Mouse (Mus musculus) embryonic facial prominence, embryonic 14.5 days (tissue): ENCODE data around the gene Npr2. TPM values are rescaled to one million over a fixed set of nuclear protein-coding genes. Genes with fewer than 3 reads are reported as not detected.
"Not testable (repeated sequence)": the region's sequence is repeated elsewhere in the genome, so short reads cannot be mapped to it uniquely, and the experiment has no call there.

Experiments
- ATAC-seq: fragments of 200-750 bp; cut with Nextera tagmentation; 2 replicates; pipeline ENCODE4 v1.8.0; 2017; ENCODE audit warnings: low read depth, moderate number of reproducible peaks, moderate TSS enrichment
- DNase-seq: peaks from one replicate; pipeline ENCODE4 v3.0.0-alpha.2; 2015; ENCODE audit warnings: low spot score
- H3K27ac ChIP-seq: fragments of 300-500 bp; sonication (generic); replicated peaks from 2 replicates; pipeline ENCODE4 v1.5.1; 2014; ENCODE audit warnings: low read depth, mild to moderate bottlenecking, low read length, moderate library complexity
- H3K27me3 ChIP-seq: fragments of 300-500 bp; sonication (generic); replicated peaks from 2 replicates; pipeline ENCODE4 v1.6.1; 2014; ENCODE audit warnings: low read length; ENCODE audit not compliant: control insufficient read depth, insufficient read depth
- H3K36me3 ChIP-seq: fragments of 300-500 bp; sonication (generic); 2 replicates; pipeline ENCODE4 v1.6.1; 2014; ENCODE audit warnings: low read length, mixed read lengths; ENCODE audit not compliant: control insufficient read depth, insufficient read depth
- H3K4me1 ChIP-seq: fragments of 300-500 bp; sonication (generic); 2 replicates; pipeline ENCODE4 v1.6.1; 2014; ENCODE audit warnings: antibody characterized with exemption, low read length; ENCODE audit not compliant: control insufficient read depth, insufficient read depth
- H3K4me2 ChIP-seq: fragments of 300-500 bp; sonication (generic); 2 replicates; pipeline ENCODE4 v1.6.1; 2014; ENCODE audit warnings: low read depth, mild to moderate bottlenecking, low read length, moderate library complexity, mixed read lengths
- H3K4me3 ChIP-seq: fragments of 300-500 bp; sonication (generic); 2 replicates; pipeline ENCODE4 v1.5.1; 2014; ENCODE audit warnings: low read depth, mild to moderate bottlenecking, low read length
- H3K9ac ChIP-seq: fragments of 300-500 bp; sonication (generic); 2 replicates; pipeline ENCODE4 v1.6.1; 2014; ENCODE audit warnings: low read depth, mild to moderate bottlenecking, low read length, moderate library complexity, mixed read lengths
- H3K9me3 ChIP-seq: fragments of 300-500 bp; sonication (generic); 2 replicates; pipeline ENCODE4 v1.6.1; 2016; ENCODE audit warnings: low read length; ENCODE audit not compliant: control insufficient read depth
- WGBS: fragments of 180-500 bp; shearing (Covaris S2); extraction: QIAGEN DNeasy Blood & Tissue Kit; methylation state at CpG from one replicate; pipeline ENCODE4 v1.1.7; 2014; 5-methylcytosine and 5-hydroxymethylcytosine counted together
- polyA plus RNA-seq: library from polyadenylated mRNA; unstranded; fragments of >200 nt; fragmentation: Nextera tagmentation; extraction: Ambion mirVana; gene quantifications from 2 replicates; pipeline ENCODE4 v1.2.1, GENCODE M21; 2014

The Npr2 gene
- polyA plus RNA-seq, 1 experiment from 2014 or later = 23.0 TPM

DNA sequence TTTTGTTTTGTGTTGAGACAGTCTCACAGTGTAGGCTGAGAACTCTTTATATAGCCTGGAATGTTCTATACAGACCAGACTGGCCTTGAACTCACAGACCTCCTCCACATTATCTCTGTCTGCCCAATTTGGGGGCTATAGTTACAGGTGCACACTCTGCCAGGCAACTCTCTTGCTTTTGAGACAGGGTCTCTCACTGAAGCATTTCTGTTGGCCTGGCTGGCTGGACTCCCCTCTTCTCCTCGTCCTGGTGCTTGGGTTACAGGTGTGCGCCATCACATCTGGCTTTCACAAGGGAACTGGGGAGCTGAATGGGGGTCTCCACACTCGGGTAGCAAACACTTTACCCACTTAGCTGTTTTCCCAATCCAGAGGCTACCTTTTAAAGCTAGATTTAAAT, 39.8 kb upstream of the Npr2 start:
- Histone ChIP-seq H3K27ac (no peak overlapping the region), H3K27me3 (no peaks in the 10 kb centered on the region), H3K9ac (no peak overlapping the region), H3K36me3 (no peaks in the 10 kb centered on the region), H3K4me3 (no peak overlapping the region), H3K4me2 (no peak overlapping the region), H3K9me3 (no peaks in the 10 kb centered on the region), H3K4me1 (no peaks in the 10 kb centered on the region)
- no peak for ATAC-seq
- 60% methylated on average over 3 of the region's 3 CpGs for WGBS
- DNase-seq = no peak

DNA sequence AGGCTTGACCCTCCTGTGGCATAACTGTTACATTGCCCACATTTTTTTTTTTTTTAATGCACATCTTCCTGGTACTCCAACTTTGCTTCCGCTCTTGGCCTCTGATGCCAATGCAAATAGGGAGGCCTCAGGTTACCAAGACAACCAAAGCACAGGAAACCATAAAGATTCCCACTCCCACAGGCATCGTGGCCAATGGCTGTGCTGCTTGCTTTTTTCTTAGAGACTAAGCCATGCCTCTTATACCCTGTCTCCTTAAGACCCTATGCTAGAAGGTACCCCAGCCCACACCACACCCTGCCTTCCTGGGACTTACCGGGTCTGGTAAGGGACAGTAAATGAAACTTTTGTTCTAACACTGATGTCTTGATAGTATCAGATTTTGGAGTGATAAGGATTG, 38.3 kb upstream of the Npr2 start:
- Histone ChIP-seq H3K27me3 (no peaks in the 10 kb centered on the region), H3K36me3 (no peaks in the 10 kb centered on the region), H3K4me2 (no peak overlapping the region), H3K27ac (no peak overlapping the region), H3K4me3 (no peak overlapping the region), H3K4me1 (no peaks in the 10 kb centered on the region), H3K9me3 (no peaks in the 10 kb centered on the region), H3K9ac (no peak overlapping the region)
- DNase-seq (no peak), ATAC-seq (no peak)
- WGBS = 59% methylated on average over 3 of the region's 3 CpGs

DNA sequence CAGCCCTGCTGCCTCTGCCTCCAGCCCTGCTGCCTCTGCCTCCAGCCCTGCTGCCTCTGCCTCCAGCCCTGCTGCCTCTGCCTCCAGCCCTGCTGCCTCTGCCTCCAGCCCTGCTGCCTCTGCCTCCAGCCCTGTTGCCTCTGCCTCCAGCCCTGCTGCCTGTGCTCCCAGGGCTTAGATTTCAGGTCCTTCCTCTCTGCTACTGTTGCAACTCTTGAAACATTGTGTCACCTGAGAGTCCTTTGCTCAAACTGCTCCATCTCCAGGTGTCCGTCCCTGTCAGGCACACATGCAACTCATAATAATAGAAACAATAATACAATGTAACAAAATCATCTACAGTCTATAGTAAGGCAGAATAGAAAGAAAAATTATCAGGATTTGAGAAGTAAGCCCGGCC, 35.1 kb upstream of the Npr2 start:
- H3K27ac ChIP-seq, H3K36me3 ChIP-seq, H3K4me3 ChIP-seq, H3K4me2 ChIP-seq, ATAC-seq, H3K9me3 ChIP-seq, H3K4me1 ChIP-seq, DNase-seq, H3K27me3 ChIP-seq, H3K9ac ChIP-seq: not testable (repeated sequence)
- 75% methylated on average over 2 of the region's 2 CpGs for WGBS

DNA sequence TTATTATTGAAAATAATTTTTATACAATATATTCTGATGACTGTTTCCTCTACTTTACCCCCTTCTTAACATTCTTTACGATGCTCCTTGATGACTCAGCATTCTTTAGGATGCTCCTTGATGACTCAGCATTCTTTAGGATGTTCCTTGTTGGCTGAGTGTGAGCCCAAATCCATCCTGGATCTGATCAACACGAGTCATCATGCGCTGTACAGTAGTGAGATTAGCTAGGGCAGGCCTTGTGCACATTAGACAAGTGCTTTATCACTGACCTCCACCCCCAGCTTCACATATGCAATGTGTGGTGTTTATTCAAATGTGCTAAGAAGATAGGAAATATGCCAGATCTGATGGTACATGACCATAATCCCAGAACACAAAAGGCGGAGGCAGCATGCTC, 33.5 kb upstream of the Npr2 start:
- H3K27me3 ChIP-seq = no peaks in the 10 kb centered on the region
- no peak for ATAC-seq
- no peak overlapping the region for H3K9ac ChIP-seq
- H3K4me1 ChIP-seq = no peaks in the 10 kb centered on the region
- 84% methylated on average over 4 of the region's 4 CpGs for WGBS
- H3K4me2 ChIP-seq = no peak overlapping the region
- H3K9me3 ChIP-seq = no peaks in the 10 kb centered on the region
- H3K27ac ChIP-seq = no peak overlapping the region
- no peak overlapping the region for H3K4me3 ChIP-seq
- no peak for DNase-seq
- no peaks in the 10 kb centered on the region for H3K36me3 ChIP-seq

DNA sequence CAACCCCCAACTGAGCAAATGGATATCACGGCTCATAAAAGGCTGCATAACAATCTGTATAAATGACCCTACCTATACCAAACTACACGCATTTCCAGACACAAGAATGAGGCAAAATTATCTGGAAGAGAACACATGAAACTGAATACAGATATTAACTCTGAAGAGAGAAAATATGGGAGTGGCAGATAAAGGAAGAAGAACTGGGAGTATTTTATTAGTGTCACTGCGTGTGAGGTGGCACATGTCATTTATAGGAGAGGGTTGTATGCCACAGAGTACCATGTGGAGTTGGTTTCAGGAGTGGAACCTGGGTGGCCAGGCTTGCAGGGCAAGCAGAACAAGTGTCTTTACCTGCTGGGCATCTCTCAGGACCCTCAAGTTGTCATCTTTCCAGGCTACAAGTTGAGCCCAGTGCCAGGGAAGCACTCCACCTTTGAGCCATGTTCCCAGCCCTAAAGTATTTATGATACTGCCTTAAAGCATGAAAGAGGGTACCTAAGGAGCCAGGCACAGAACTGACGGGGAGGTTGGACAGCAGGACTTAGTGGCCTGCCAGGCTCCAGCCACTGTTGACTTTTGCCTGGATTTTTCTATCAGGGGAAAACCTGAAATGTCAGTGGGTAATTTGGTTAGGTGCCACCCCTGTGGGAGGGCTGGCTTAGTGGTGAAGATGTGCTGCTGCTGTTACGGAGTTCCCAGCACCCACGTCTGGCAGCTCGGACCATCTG, 32.9 kb upstream of the Npr2 start:
- no peak for DNase-seq
- Histone ChIP-seq H3K4me3 (no peak overlapping the region), H3K4me2 (no peak overlapping the region), H3K9me3 (no peaks in the 10 kb centered on the region), H3K4me1 (no peaks in the 10 kb centered on the region), H3K36me3 (no peaks in the 10 kb centered on the region), H3K27me3 (no peaks in the 10 kb centered on the region), H3K27ac (no peak overlapping the region), H3K9ac (no peak overlapping the region)
- WGBS = 79% methylated on average over 7 of the region's 7 CpGs
- ATAC-seq = no peak

DNA sequence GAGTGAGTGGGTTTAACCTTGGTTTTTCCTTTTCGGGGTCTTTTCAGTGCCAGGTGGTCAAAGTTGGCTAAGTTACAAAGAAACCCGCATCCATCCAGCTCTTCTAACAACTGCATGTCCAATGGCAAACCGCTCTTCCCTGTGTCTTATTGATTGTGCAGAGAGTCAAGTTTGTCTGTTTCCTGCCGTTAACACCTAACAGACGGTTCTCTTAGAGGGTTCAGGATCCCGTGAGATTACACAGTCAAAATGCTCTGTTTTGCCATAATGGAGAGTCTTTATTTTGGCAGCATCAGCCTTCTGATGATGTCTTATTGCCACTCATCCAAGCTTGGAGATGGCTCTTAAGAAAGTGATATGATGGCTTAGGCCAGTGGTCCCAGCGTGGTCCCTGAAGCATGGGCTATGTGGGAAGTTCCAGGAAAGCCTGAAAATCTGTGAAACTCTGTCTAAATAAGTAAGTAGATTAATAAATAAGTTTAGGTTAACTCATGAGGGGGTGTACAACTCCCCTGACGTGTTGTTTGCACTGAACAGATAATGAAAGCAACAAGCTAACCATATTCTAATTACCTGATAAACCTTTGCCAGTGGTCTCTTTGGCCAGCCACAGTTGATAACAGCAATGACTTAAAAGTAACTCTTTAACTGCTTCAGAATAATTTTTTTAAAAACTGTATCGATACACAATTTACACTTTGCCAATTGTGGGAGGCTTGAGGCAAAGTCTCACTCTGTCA, 31.4 kb upstream of the Npr2 start:
- Histone ChIP-seq H3K4me1 (no peaks in the 10 kb centered on the region), H3K27me3 (no peaks in the 10 kb centered on the region), H3K4me2 (no peak overlapping the region), H3K27ac (no peak overlapping the region), H3K9ac (no peak overlapping the region), H3K36me3 (no peaks in the 10 kb centered on the region), H3K9me3 (no peaks in the 10 kb centered on the region), H3K4me3 (no peak overlapping the region)
- ATAC-seq (no peak), DNase-seq (no peak)
- 77% methylated on average over 9 of the region's 9 CpGs for WGBS

DNA sequence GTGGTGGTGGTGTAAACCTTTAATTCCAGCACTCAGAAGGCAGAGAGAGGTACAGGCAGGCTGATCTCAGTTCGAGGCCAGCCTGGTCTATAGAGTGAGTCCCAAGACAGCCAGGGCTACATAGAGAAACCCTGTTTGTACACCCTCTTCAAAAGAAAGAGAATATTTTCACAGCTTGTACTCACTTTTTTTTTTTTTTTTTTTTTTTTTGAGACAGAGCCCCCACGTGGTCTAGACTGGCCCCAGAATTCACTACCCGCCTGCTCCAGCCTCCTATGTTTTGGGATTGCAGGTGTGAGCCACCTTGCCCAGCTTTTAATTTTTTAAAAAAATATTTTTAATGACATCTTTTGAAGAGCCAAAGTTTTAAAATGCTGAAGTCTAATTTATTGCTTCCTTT, 27.6 kb upstream of the Npr2 start:
- no peak for ATAC-seq
- H3K36me3 ChIP-seq = no peaks in the 10 kb centered on the region
- no peak for DNase-seq
- H3K27me3 ChIP-seq = no peaks in the 10 kb centered on the region
- H3K9ac ChIP-seq = no peak overlapping the region
- 57% methylated on average over 3 of the region's 3 CpGs for WGBS
- no peaks in the 10 kb centered on the region for H3K4me1 ChIP-seq
- no peak overlapping the region for H3K27ac ChIP-seq
- H3K4me2 ChIP-seq = no peak overlapping the region
- H3K4me3 ChIP-seq = no peak overlapping the region
- H3K9me3 ChIP-seq = no peaks in the 10 kb centered on the region

DNA sequence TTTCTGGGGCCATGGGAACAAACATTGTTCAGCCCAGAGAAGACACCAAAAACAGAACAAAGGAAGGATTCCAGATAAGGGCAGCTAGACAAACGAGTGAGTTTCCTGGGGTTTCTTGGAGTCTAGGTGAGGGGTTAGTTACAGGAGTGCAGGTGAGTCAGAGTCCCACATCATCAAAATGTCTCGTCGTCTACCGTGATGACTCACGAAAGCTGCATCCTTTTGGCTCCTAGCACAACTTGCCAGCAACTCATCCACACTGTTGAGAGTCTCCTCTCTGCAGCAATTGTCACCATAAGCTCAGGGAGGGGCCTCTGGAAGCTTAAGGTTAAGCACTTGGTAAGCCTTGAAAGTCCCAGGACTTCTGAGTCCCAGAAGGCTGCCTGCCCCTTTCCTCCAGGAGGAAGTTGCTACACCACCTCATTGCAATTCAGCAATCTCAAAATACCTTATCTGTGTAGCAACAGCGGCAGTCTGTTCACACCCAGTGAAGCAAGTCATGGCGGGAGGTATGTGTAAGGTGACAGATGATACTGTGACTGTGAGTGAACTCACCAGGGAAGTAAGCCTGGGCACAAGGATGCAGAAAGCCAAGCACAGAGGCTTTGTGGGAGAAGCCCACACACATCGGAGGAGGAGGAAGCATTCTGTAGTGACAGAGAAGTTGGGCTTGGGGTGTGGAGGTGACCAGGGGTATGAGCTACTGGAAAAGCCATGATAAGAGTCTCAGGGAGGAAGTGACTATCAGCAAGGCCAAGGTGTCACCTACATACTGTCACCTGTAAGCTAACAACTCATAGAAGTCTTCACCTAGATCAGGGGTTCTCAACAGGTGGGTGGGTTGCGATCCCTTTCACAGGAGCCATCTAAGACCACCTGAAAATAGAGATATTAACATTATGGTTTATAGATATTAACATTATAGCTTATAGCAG, 26.7 kb upstream of the Npr2 start:
- WGBS = 73% methylated on average over 9 of the region's 9 CpGs

More for the DNA sequence above, 26.7 kb upstream of the Npr2 start:
- Histone ChIP-seq H3K27me3 (no peaks in the 10 kb centered on the region), H3K4me3 (no peak overlapping the region), H3K4me2 (no peak overlapping the region), H3K27ac (no peak overlapping the region), H3K9me3 (no peaks in the 10 kb centered on the region), H3K9ac (no peak overlapping the region), H3K36me3 (no peaks in the 10 kb centered on the region), H3K4me1 (no peaks in the 10 kb centered on the region)
- DNase-seq (no peak), ATAC-seq (no peak)
